Mouse (Mus musculus) urinary bladder, adult 18-20 months (tissue): ENCODE results near the gene Ncapg2.

Source experiments
- DNase-seq, 2 experiments: peaks; one replicate each; pipeline ENCODE4 v3.0.0; 2022; ENCODE audit warnings: low spot score in 2 of 2, mixed read lengths in 2 of 2

Ncapg2 gene

GRCm38 (mm10) chr12:116405045-116405835 lies at the start of gene Ncapg2:
Gene Ncapg2, plus strand, starts transcription at chr12:116405402.
- DNase-seq: peak; percentile 97 to 98

GRCm38 (mm10) chr12:116362091-116362490 lies 43.1 kb upstream of the Ncapg2 start:
- no peak for DNase-seq

- no peak for DNase-seq
Measured at GRCm38 (mm10) chr12:116366900-116367299, 38.3 kb upstream of the Ncapg2 start.

- no peak for DNase-seq
Measured at GRCm38 (mm10) chr12:116367346-116367745, 37.9 kb upstream of the Ncapg2 start.

GRCm38 (mm10) chr12:116368857-116369256 lies 36.3 kb upstream of the Ncapg2 start:
- no peak for DNase-seq

GRCm38 (mm10) chr12:116383101-116383500 lies 22.1 kb upstream of the Ncapg2 start:
- no peak for DNase-seq

GRCm38 (mm10) chr12:116383995-116384394 lies 21.2 kb upstream of the Ncapg2 start:
- DNase-seq: no peak

GRCm38 (mm10) chr12:116386802-116387201 lies 18.4 kb upstream of the Ncapg2 start:
- no peak for DNase-seq

GRCm38 (mm10) chr12:116389868-116390267 lies 15.3 kb upstream of the Ncapg2 start:
- no peak for DNase-seq

GRCm38 (mm10) chr12:116394327-116394726 lies 10.9 kb upstream of the Ncapg2 start:
- no peak for DNase-seq

- DNase-seq: no peak
Measured at GRCm38 (mm10) chr12:116395312-116395711, 9.9 kb upstream of the Ncapg2 start.

- no peak for DNase-seq
Measured at GRCm38 (mm10) chr12:116396072-116396695, 9.0 kb upstream of the Ncapg2 start.

GRCm38 (mm10) chr12:116404012-116404679 lies 1.1 kb upstream of the Ncapg2 start:
- peak in 1 of 2 experiments; percentile 3 for DNase-seq

- no peak for DNase-seq
Measured at GRCm38 (mm10) chr12:116405836-116406155, 594 bp downstream of the Ncapg2 start.

- DNase-seq: no peak
Measured at GRCm38 (mm10) chr12:116407883-116408282, 2.7 kb downstream of the Ncapg2 start.

- no peak for DNase-seq
Measured at GRCm38 (mm10) chr12:116414941-116415340, 9.7 kb downstream of the Ncapg2 start.

GRCm38 (mm10) chr12:116416514-116416913 lies 11.3 kb downstream of the Ncapg2 start:
- no peak for DNase-seq

- DNase-seq: no peak
Measured at GRCm38 (mm10) chr12:116421656-116422055, 16.5 kb downstream of the Ncapg2 start.

GRCm38 (mm10) chr12:116425392-116425791 lies 20.2 kb downstream of the Ncapg2 start:
- DNase-seq: no peak

- DNase-seq: no peak
Measured at GRCm38 (mm10) chr12:116433742-116434141, 28.5 kb downstream of the Ncapg2 start.

- DNase-seq: no peak
Measured at GRCm38 (mm10) chr12:116435232-116435631, 30.0 kb downstream of the Ncapg2 start.

GRCm38 (mm10) chr12:116436125-116436524 lies 30.9 kb downstream of the Ncapg2 start:
- no peak for DNase-seq

- DNase-seq: no peak
Measured at GRCm38 (mm10) chr12:116438591-116438990, 33.4 kb downstream of the Ncapg2 start.
